Mouse (Mus musculus) myocyte (in vitro differentiated cells): ENCODE measurements around the gene Etv6.

Source experiments
- CEBPB ChIP-seq: IDR thresholded peaks from 2 replicates; pipeline ENCODE4 v1.6.1; 2011; ENCODE audit warnings: mild to moderate bottlenecking, moderate library complexity; ENCODE audit not compliant: poor library complexity, insufficient read depth, severe bottlenecking
- E2F4 ChIP-seq: IDR thresholded peaks from one replicate; pipeline ENCODE4 v1.6.1; 2011; ENCODE audit warnings: mild to moderate bottlenecking, control low read depth, moderate library complexity; ENCODE audit not compliant: insufficient read depth
- MYOD1 ChIP-seq, 3 experiments: IDR thresholded peaks; one replicate each; pipeline ENCODE4 v1.6.1; 2011; ENCODE audit warnings: control low read depth in 2 of 3, low read depth in 2 of 3, mild to moderate bottlenecking in 2 of 3, moderate library complexity in 1 of 3; ENCODE audit not compliant: insufficient read length in 2 of 3, control insufficient read depth in 1 of 3
- MYOG ChIP-seq, 3 experiments: IDR thresholded peaks; one replicate each; pipeline ENCODE4 v1.6.1; 2011; ENCODE audit warnings: control low read depth in 2 of 3, low read depth in 2 of 3, mild to moderate bottlenecking in 2 of 3; ENCODE audit not compliant: insufficient read length in 2 of 3, control insufficient read depth in 1 of 3, insufficient read depth in 1 of 3
- POLR2A ChIP-seq: IDR thresholded peaks from one replicate; pipeline ENCODE4 v1.6.1; 2011; ENCODE audit warnings: low read depth, mild to moderate bottlenecking, control low read depth, moderate library complexity; ENCODE audit not compliant: insufficient read length
- TCF12 ChIP-seq: IDR thresholded peaks from one replicate; pipeline ENCODE4 v1.6.1; 2011; ENCODE audit warnings: mild to moderate bottlenecking, control low read depth; ENCODE audit not compliant: poor library complexity, insufficient read depth, severe bottlenecking
- TCF3 ChIP-seq: IDR thresholded peaks from one replicate; pipeline ENCODE4 v1.6.1; 2011; ENCODE audit warnings: low read depth, control low read depth; ENCODE audit not compliant: insufficient read length
- USF1 ChIP-seq: IDR thresholded peaks from one replicate; pipeline ENCODE4 v1.6.1; 2011; ENCODE audit warnings: low read depth, mild to moderate bottlenecking, control low read depth, moderate library complexity

DNA sequence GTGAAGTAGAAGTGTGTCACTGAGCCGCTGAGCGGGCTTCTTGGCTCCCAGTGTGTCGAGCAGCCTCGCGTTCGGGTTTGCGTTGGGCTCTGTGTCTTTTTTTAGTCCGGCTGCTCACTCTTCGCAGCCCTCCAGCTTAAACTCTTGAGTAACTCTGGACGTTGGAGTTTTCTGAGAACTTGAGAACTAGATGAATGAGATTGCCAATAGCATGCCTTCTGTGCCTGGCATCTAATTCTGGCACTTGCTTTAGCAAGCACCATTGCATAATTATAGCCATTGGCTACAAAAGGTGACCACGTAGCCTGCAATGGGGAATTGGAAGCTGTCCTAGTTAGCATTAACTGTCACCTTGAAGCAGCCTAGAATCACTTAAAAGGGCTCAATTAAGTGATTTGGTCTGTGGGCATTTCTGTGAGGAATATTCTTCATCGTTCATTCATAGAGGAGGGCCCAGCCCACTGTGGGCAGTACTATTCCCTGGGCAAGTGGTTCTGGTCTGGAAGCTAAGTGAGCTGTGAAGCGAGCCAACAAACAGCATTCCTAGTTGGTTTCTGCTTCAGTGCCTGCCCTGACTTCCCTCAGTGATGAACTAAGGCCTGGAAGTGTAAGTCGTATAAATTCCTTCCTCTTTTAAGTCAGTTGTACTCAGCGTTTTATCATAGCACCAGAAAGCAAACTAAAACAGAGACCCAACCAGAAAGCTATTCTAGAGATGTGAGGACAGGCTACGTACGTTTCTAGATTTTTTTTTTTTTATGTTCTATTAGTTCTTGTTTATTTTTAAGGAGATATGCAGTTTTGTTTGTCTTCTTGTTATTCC lies 136.6 kb downstream of the Etv6 start:
- no peak for TF ChIP-seq E2F4
- no peak for TF ChIP-seq MYOD1 (IDR thresholded peaks at IDR 0.05; ENCODE audit: control insufficient read depth in 1 of 3, insufficient read length in 2 of 3, low read depth in 2 of 3)
- TF ChIP-seq POLR2A: no peak
- no peak for TF ChIP-seq TCF12
- no peak for TF ChIP-seq MYOG (IDR thresholded peaks at IDR 0.05; ENCODE audit: control insufficient read depth in 1 of 3, insufficient read depth in 1 of 3, insufficient read length in 2 of 3, low read depth in 2 of 3)
- no peak for TF ChIP-seq CEBPB
- no peak for TF ChIP-seq USF1
- no peak for TF ChIP-seq TCF3
